Mouse (Mus musculus): ENCODE data around the gene Tspan31. TPM values are rescaled to one million over a fixed set of nuclear protein-coding genes. Genes with fewer than 3 reads are reported as not detected.

Gene Tspan31
- polyA plus RNA-seq, 1 experiment from 2014 or later: 157 TPM

DNA sequence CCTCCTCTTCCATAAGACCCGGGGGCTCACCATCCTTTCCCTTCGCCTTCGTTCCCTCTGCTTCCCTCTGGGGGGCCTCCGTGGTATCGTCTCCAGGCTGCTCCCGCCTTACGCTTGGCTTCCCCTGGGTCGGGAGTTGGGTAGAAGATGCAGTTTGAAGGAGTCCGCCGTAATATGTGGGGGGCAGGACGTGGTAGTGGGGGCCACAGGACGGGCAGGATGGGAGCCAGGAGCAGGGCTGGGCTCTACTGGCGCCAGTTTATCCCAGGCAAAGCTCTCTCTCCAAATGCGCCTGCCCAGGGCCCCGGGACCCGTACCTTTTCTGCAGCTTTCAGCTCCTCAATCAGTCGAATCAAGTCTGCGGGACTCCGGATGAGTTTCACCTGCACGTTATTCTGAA lies 28.4 kb upstream of the Tspan31 start:
- Histone ChIP-seq H3K27me3 (ENCODE audit: insufficient read depth, low read length) (no peaks in the 10 kb centered on the region), H3K27ac (no peak overlapping the region), H3K9ac (ENCODE audit: low read depth, low read length) (no peak overlapping the region), H3K4me3 (replicated peaks; ENCODE audit: low read depth, low read length) (no peak overlapping the region), H3K36me3 (ENCODE audit: insufficient read depth, low read length) (peaks cover 19% of the 10 kb centered on the region; the same call in 1 of the 2 replicates), H3K4me2 (ENCODE audit: low read length) (no peak overlapping the region), H3K4me1 (replicated peaks; ENCODE audit: insufficient read depth, low read length) (no peaks in the 10 kb centered on the region), H3K9me3 (replicated peaks; ENCODE audit: low read length) (no peaks in the 10 kb centered on the region)
- TF ChIP-seq CTCF (IDR thresholded peaks at IDR 0.05; ENCODE audit: low read depth): no peak
- no peak for ATAC-seq (replicated peaks; ENCODE audit: low FRiP score, low read depth)
- 81% methylated on average over 20 of the region's 20 CpGs for WGBS
- no peak for DNase-seq (ENCODE audit: low spot score)

DNA sequence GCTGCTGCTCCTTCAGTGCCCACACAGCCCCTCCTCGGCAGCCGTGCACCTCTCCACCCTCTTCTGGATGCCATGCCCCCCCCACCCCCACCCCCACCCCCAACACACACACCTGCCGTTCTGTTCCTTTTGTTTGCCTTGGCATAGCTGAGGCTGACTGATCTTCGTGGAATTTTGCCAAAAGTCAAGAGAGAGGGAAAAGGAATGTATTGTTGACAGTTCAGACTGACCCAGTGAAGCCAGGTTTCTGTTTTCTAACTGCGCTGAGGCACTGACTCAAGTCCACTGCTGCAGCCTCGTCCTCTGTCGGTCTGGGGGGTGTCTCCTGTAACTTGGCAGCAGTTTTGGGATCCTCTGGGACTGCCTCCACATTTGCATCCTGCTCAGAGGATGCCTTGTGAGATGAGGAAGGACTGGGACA lies 24.3 kb upstream of the Tspan31 start:
- no peak overlapping the region for H3K27ac ChIP-seq
- H3K4me2 ChIP-seq (ENCODE audit: low read length): no peak overlapping the region
- no peak for TF ChIP-seq CTCF (IDR thresholded peaks at IDR 0.05; ENCODE audit: low read depth)
- DNase-seq (ENCODE audit: low spot score): peak; percentile 28
- WGBS: 26% methylated on average over 7 of the region's 7 CpGs
- H3K27me3 ChIP-seq (ENCODE audit: insufficient read depth, low read length): peaks cover 29% of the 10 kb centered on the region
- peaks cover 19% of the 10 kb centered on the region; the same call in 1 of the 2 replicates for H3K36me3 ChIP-seq (ENCODE audit: insufficient read depth, low read length)
- peaks cover 16% of the 10 kb centered on the region for H3K4me1 ChIP-seq (replicated peaks; ENCODE audit: insufficient read depth, low read length)
- no peak overlapping the region for H3K4me3 ChIP-seq (replicated peaks; ENCODE audit: low read depth, low read length)
- no peak for ATAC-seq (replicated peaks; ENCODE audit: low FRiP score, low read depth)
- H3K9ac ChIP-seq (ENCODE audit: low read depth, low read length): no peak overlapping the region
- no peaks in the 10 kb centered on the region for H3K9me3 ChIP-seq (replicated peaks; ENCODE audit: low read length)

DNA sequence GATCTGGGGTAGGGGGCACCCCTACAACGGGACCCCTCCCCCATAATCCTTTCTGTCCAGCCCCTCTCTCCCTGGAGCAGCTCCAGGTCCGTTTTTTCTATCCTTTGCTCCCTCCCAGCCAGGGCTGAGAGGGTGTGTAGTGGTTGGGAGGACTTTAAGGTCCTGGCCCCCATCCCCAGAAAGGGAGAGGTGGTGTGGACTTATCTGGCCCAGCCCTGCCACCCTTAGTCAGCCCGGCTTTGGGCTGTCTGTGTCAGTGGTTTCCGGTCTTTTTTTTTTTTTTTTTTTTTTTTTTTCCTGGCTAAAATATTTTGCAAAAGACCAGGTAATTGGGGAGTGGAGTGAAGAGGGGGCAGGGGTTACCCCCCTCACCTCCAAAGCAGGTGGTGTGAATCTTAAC lies 22.7 kb upstream of the Tspan31 start:
- no peaks in the 10 kb centered on the region for H3K9me3 ChIP-seq (replicated peaks; ENCODE audit: low read length)
- peaks cover 15% of the 10 kb centered on the region; the same call in 1 of the 2 replicates for H3K36me3 ChIP-seq (ENCODE audit: insufficient read depth, low read length)
- H3K4me1 ChIP-seq (replicated peaks; ENCODE audit: insufficient read depth, low read length): peaks cover 16% of the 10 kb centered on the region
- 59% methylated on average over 4 of the region's 4 CpGs for WGBS
- H3K4me3 ChIP-seq (replicated peaks; ENCODE audit: low read depth, low read length): no peak overlapping the region
- TF ChIP-seq CTCF (IDR thresholded peaks at IDR 0.05; ENCODE audit: low read depth): no peak
- ATAC-seq (replicated peaks; ENCODE audit: low FRiP score, low read depth) (no peak), DNase-seq (ENCODE audit: low spot score) (no peak)
- no peak overlapping the region for H3K4me2 ChIP-seq (ENCODE audit: low read length)
- H3K27ac ChIP-seq: no peak overlapping the region
- no peak overlapping the region for H3K9ac ChIP-seq (ENCODE audit: low read depth, low read length)
- H3K27me3 ChIP-seq (ENCODE audit: insufficient read depth, low read length): peaks cover 32% of the 10 kb centered on the region

DNA sequence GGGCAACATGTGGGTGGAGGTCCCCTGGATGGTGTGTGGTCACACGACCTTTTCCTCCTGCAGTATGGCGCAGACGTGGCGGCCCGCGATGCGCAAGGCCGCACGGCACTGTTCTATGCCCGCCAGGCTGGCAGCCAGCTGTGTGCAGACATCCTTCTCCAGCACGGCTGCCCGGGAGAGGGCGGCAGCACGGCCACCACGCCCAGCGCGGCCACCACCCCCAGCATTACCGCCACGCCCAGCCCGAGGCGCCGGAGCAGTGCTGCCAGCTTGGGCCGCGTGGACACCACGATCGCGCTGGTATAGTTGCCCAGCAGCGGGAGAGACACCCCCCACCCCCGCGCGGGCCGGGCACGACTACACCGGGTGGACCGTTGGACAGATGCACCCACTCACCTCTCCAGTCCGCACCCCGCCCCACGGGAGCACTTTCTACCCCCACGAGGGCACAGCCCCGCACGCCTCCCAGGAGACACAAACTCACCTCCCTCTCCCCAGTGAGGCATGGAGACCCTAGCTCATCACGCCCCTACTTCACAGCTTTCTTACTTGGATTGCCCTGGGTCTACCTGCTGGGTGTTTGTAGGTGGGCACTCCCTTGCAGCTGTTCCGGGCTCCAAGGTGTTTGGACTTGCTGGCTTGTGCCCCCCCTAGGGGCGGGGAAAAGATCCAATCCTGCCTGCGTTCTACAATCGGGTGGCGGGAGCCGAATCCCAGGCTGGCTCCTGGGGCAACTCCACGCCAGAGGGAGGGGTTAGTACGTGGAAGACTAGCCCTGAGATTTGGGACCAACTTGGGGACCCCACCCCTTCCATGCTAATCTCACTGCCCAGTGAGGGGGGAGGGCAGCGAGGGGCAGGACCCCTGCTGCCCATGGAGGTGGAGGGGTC lies 21.7 kb upstream of the Tspan31 start:
- Histone ChIP-seq H3K27ac (no peak overlapping the region), H3K9me3 (replicated peaks; ENCODE audit: low read length) (no peaks in the 10 kb centered on the region), H3K4me3 (replicated peaks; ENCODE audit: low read depth, low read length) (peak overlapping the region; percentile 13; the same call in 1 of the 2 replicates), H3K27me3 (ENCODE audit: insufficient read depth, low read length) (peaks cover 32% of the 10 kb centered on the region), H3K36me3 (ENCODE audit: insufficient read depth, low read length) (peaks cover 9% of the 10 kb centered on the region; the same call in 1 of the 2 replicates), H3K9ac (ENCODE audit: low read depth, low read length) (no peak overlapping the region), H3K4me2 (ENCODE audit: low read length) (peak overlapping the region; percentile 42), H3K4me1 (replicated peaks; ENCODE audit: insufficient read depth, low read length) (peaks cover 16% of the 10 kb centered on the region)
- WGBS: 10% methylated on average over 51 of the region's 51 CpGs
- TF ChIP-seq CTCF (IDR thresholded peaks at IDR 0.05; ENCODE audit: low read depth): 0 out of 2 replicates have a peak, but pooled peaks have one; percentile 2
- DNase-seq (ENCODE audit: low spot score): no peak
- peak; percentile 22; the same call in 1 of the 2 replicates for ATAC-seq (replicated peaks; ENCODE audit: low FRiP score, low read depth)

DNA sequence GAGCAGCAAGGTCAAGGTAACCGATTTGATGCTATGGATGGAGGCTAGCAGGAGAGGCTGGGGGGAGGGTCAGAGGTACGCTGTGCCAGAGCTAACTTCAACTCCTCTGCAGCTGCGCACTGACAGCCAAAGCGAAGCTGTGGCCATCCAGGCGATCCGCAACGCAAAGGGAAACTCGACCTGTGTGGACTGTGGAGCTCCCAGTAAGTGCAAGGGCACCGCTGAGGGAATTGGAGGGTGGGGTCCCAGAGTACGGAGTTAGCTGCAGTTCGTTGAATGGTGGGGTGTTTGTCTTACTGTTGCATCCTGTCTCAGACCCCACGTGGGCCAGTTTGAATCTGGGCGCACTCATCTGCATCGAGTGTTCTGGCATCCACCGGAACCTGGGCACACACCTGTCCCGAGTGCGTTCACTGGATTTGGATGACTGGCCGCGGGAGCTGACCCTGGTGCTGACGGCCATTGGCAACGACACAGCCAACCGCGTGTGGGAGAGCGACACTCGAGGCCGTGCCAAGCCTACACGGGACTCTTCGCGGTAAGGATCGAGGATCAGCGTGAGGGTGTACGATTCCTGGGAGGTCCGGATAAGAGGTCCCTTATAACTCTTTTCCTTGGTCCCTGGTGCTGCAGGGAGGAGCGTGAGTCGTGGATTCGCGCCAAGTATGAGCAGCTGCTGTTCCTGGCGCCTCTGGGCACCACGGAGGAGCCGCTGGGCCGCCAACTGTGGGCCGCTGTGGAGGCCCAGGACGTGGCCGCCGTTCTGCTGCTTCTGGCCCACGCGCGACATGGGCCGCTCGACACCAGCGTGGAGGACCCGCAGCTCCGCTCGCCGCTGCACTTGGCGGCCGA lies 20.7 kb upstream of the Tspan31 start:
- 0 out of 2 replicates have a peak, but pooled peaks cover 2% of the 10 kb centered on the region for H3K36me3 ChIP-seq (ENCODE audit: insufficient read depth, low read length)
- WGBS: 8% methylated on average over 57 of the region's 57 CpGs
- H3K4me3 ChIP-seq (replicated peaks; ENCODE audit: low read depth, low read length): peak overlapping the region; percentile 13; the same call in 1 of the 2 replicates
- peaks cover 16% of the 10 kb centered on the region for H3K4me1 ChIP-seq (replicated peaks; ENCODE audit: insufficient read depth, low read length)
- TF ChIP-seq CTCF (IDR thresholded peaks at IDR 0.05; ENCODE audit: low read depth): no peak
- H3K27ac ChIP-seq: no peak overlapping the region
- H3K4me2 ChIP-seq (ENCODE audit: low read length): peak overlapping the region; percentile 42
- DNase-seq (ENCODE audit: low spot score): peak; percentile 61
- peaks cover 32% of the 10 kb centered on the region for H3K27me3 ChIP-seq (ENCODE audit: insufficient read depth, low read length)
- no peaks in the 10 kb centered on the region for H3K9me3 ChIP-seq (replicated peaks; ENCODE audit: low read length)
- ATAC-seq (replicated peaks; ENCODE audit: low FRiP score, low read depth): peak; percentile 19; the same call in 1 of the 2 replicates
- no peak overlapping the region for H3K9ac ChIP-seq (ENCODE audit: low read depth, low read length)

DNA sequence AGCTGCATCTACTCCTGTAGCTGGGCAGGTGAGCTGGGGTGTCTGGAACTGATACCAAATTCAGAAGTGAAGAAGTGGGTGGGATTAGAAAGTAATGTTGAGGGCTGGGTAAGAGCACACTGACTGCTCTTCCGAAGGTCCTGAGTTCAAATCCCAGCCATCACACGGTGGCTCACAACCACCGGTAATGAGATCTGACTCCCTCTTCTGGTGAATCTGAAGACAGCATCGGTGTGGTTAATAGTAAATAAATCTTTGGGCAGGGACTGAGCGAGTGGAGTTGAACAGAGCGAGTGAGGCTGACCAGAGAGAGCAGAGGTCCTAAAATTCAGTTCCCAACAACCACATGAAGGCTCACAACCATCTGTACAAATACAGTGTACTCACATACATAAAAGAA lies 15.6 kb upstream of the Tspan31 start:
- ATAC-seq (replicated peaks; ENCODE audit: low FRiP score, low read depth) (no peak), DNase-seq (ENCODE audit: low spot score) (no peak)
- Histone ChIP-seq H3K9me3 (replicated peaks; ENCODE audit: low read length) (no peaks in the 10 kb centered on the region), H3K9ac (ENCODE audit: low read depth, low read length) (no peak overlapping the region), H3K36me3 (ENCODE audit: insufficient read depth, low read length) (no peaks in the 10 kb centered on the region), H3K4me3 (replicated peaks; ENCODE audit: low read depth, low read length) (no peak overlapping the region), H3K27me3 (ENCODE audit: insufficient read depth, low read length) (peaks cover 31% of the 10 kb centered on the region), H3K4me1 (replicated peaks; ENCODE audit: insufficient read depth, low read length) (peaks cover 13% of the 10 kb centered on the region), H3K4me2 (ENCODE audit: low read length) (no peak overlapping the region), H3K27ac (no peak overlapping the region)
- 68% methylated on average over 6 of the region's 6 CpGs for WGBS
- peak; percentile 31 for TF ChIP-seq CTCF (IDR thresholded peaks at IDR 0.05; ENCODE audit: low read depth)
